Mouse (Mus musculus) lung, adult 2 months (tissue): ENCODE measurements around the gene Pla2g15.

Experiments used
- CTCF ChIP-seq: fragments of 200-500 bp; IDR thresholded peaks from 2 replicates; pipeline ENCODE4 v1.5.1; 2011; ENCODE audit warnings: mild to moderate bottlenecking, low read length, control low read depth; ENCODE audit not compliant: insufficient read depth
- POLR2A ChIP-seq: fragments of 200-500 bp; IDR thresholded peaks from 2 replicates; pipeline ENCODE4 v1.6.1; 2011; ENCODE audit warnings: low read depth, mild to moderate bottlenecking, control low read depth, low read length, borderline replicate concordance; ENCODE audit errors: extremely low read depth

DNA sequence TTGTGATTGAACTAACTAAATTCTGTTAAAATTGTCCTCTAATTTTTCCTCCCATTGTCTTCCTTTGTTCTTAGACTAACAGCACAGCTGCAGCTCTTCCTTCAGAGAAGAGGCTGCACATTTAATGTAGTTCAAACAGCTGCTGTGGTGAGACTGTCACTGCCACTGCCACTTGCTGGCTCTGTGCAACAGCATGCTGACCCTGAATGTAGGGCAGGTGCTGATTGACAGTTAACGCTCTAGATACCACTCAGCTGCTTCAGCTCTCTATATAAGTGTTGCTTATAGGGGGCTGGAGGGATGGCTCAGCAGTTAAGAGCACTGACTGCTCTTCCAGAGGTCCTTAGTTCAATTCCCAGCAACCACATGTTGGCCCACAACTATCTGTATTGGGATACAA, 37.7 kb upstream of the Pla2g15 start:
- TF ChIP-seq CTCF (no peak), POLR2A (no peak)
